Mouse (Mus musculus): Measurements from ENCODE around the gene Tlr9. TPM values are rescaled to one million over a fixed set of nuclear protein-coding genes. Genes with fewer than 3 reads are reported as not detected.

The Tlr9 gene
- 0.07 TPM in 1 of 2 replicates, not detected in the other for polyA plus RNA-seq (2015; fragmentation: Nextera tagmentation; extraction: Ambion mirVana)

- H3K9ac ChIP-seq = no peak within 1 kb of the TSS
- 27% methylated on average over 4 of the region's 4 CpGs for WGBS (ENCODE audit: insufficient replicate concordance)
- H3K27me3 ChIP-seq = peaks cover 50% of the 10 kb centered on the region
- DNase-seq = no peak
- H3K4me1 ChIP-seq (replicated peaks) = peaks cover 15% of the 10 kb centered on the region
- no peak for ATAC-seq (ENCODE audit: low read depth)
- no peaks in the 10 kb centered on the region for H3K36me3 ChIP-seq
- peak within 1 kb of the TSS; percentile 29; the same call in 1 of the 2 replicates for H3K27ac ChIP-seq
- no peak within 1 kb of the TSS for H3K4me2 ChIP-seq
- H3K9me3 ChIP-seq (replicated peaks) = no peaks in the 10 kb centered on the region
- H3K4me3 ChIP-seq (replicated peaks) = no peak within 1 kb of the TSS
These were observed at the start of gene Tlr9 for GRCm38 (mm10) chr9:106222261-106222851. Gene Tlr9 (plus strand): TSS chr9:106222598.

- WGBS (ENCODE audit: insufficient replicate concordance) = 42% methylated on average over 2 of the region's 2 CpGs
- H3K4me1 ChIP-seq (replicated peaks) = peaks cover 47% of the 10 kb centered on the region
- DNase-seq (no peak), ATAC-seq (ENCODE audit: low read depth) (no peak)
- H3K27me3 ChIP-seq = no peaks in the 10 kb centered on the region
- H3K4me3 ChIP-seq (replicated peaks) = peak overlapping the region; percentile 94
- H3K36me3 ChIP-seq = peaks cover 33% of the 10 kb centered on the region
- no peak overlapping the region for H3K27ac ChIP-seq
- peak overlapping the region; percentile 88 for H3K9ac ChIP-seq
- H3K4me2 ChIP-seq = peak overlapping the region; percentile 92
- no peaks in the 10 kb centered on the region for H3K9me3 ChIP-seq (replicated peaks)
These were observed 49.0 kb upstream of the Tlr9 start for GRCm38 (mm10) chr9:106173363-106173762.

- Histone ChIP-seq H3K9ac (no peak overlapping the region), H3K27ac (no peak overlapping the region), H3K4me3 (replicated peaks) (no peak overlapping the region), H3K27me3 (no peaks in the 10 kb centered on the region), H3K9me3 (replicated peaks) (no peaks in the 10 kb centered on the region), H3K36me3 (peaks cover 56% of the 10 kb centered on the region), H3K4me1 (replicated peaks) (peaks cover 38% of the 10 kb centered on the region), H3K4me2 (no peak overlapping the region)
- WGBS (ENCODE audit: insufficient replicate concordance) = 48% methylated on average over 3 of the region's 3 CpGs
- ATAC-seq (ENCODE audit: low read depth) (no peak), DNase-seq (no peak)
These were observed 46.7 kb upstream of the Tlr9 start for GRCm38 (mm10) chr9:106175552-106176200.

GRCm38 (mm10) chr9:106176769-106177168 is 45.6 kb upstream of the Tlr9 start:
- no peaks in the 10 kb centered on the region for H3K9me3 ChIP-seq (replicated peaks)
- DNase-seq = no peak
- H3K9ac ChIP-seq = no peak overlapping the region
- 86% methylated on average over 5 of the region's 5 CpGs for WGBS (ENCODE audit: insufficient replicate concordance)
- no peak overlapping the region for H3K4me3 ChIP-seq (replicated peaks)
- peaks cover 38% of the 10 kb centered on the region for H3K4me1 ChIP-seq (replicated peaks)
- H3K27ac ChIP-seq = no peak overlapping the region
- no peak overlapping the region for H3K4me2 ChIP-seq
- no peaks in the 10 kb centered on the region for H3K27me3 ChIP-seq
- ATAC-seq (ENCODE audit: low read depth) = no peak
- peaks cover 67% of the 10 kb centered on the region for H3K36me3 ChIP-seq

- 87% methylated on average over 6 of the region's 6 CpGs for WGBS (ENCODE audit: insufficient replicate concordance)
- no peak overlapping the region for H3K27ac ChIP-seq
- ATAC-seq (ENCODE audit: low read depth) (no peak), DNase-seq (no peak)
- H3K4me3 ChIP-seq (replicated peaks) = no peak overlapping the region
- no peaks in the 10 kb centered on the region for H3K9me3 ChIP-seq (replicated peaks)
- peaks cover 30% of the 10 kb centered on the region for H3K4me1 ChIP-seq (replicated peaks)
- H3K27me3 ChIP-seq = no peaks in the 10 kb centered on the region
- peaks cover 77% of the 10 kb centered on the region for H3K36me3 ChIP-seq
- no peak overlapping the region for H3K9ac ChIP-seq
- no peak overlapping the region for H3K4me2 ChIP-seq
These were observed 44.6 kb upstream of the Tlr9 start for GRCm38 (mm10) chr9:106177799-106178198.

- DNase-seq (no peak), ATAC-seq (ENCODE audit: low read depth) (no peak)
- 80% methylated on average over 2 of the region's 2 CpGs for WGBS (ENCODE audit: insufficient replicate concordance)
- peaks cover 88% of the 10 kb centered on the region for H3K36me3 ChIP-seq
- no peaks in the 10 kb centered on the region for H3K9me3 ChIP-seq (replicated peaks)
- H3K27ac ChIP-seq = no peak overlapping the region
- no peak overlapping the region for H3K4me2 ChIP-seq
- H3K4me1 ChIP-seq (replicated peaks) = peaks cover 14% of the 10 kb centered on the region
- no peak overlapping the region for H3K9ac ChIP-seq
- H3K27me3 ChIP-seq = no peaks in the 10 kb centered on the region
- H3K4me3 ChIP-seq (replicated peaks) = no peak overlapping the region
These were observed 42.9 kb upstream of the Tlr9 start for GRCm38 (mm10) chr9:106179454-106179853.

GRCm38 (mm10) chr9:106179964-106180363 is 42.4 kb upstream of the Tlr9 start:
- no peak overlapping the region for H3K27ac ChIP-seq
- H3K36me3 ChIP-seq = peaks cover 93% of the 10 kb centered on the region
- no peak overlapping the region for H3K4me3 ChIP-seq (replicated peaks)
- no peak for ATAC-seq (ENCODE audit: low read depth)
- WGBS (ENCODE audit: insufficient replicate concordance) = 77% methylated on average over 3 of the region's 3 CpGs
- H3K27me3 ChIP-seq = no peaks in the 10 kb centered on the region
- DNase-seq = no peak
- no peak overlapping the region for H3K4me2 ChIP-seq
- H3K9ac ChIP-seq = no peak overlapping the region
- no peaks in the 10 kb centered on the region for H3K9me3 ChIP-seq (replicated peaks)
- peaks cover 9% of the 10 kb centered on the region for H3K4me1 ChIP-seq (replicated peaks)

- Histone ChIP-seq H3K27me3 (no peaks in the 10 kb centered on the region), H3K9me3 (replicated peaks) (no peaks in the 10 kb centered on the region), H3K9ac (no peak overlapping the region), H3K4me2 (no peak overlapping the region), H3K4me1 (replicated peaks) (no peaks in the 10 kb centered on the region), H3K4me3 (replicated peaks) (no peak overlapping the region), H3K27ac (no peak overlapping the region), H3K36me3 (peaks cover 99% of the 10 kb centered on the region)
- DNase-seq (no peak), ATAC-seq (ENCODE audit: low read depth) (no peak)
- WGBS (ENCODE audit: insufficient replicate concordance) = 88% methylated on average over 4 of the region's 4 CpGs
These were observed 40.3 kb upstream of the Tlr9 start for GRCm38 (mm10) chr9:106182146-106182545.

- DNase-seq = no peak
- no peaks in the 10 kb centered on the region for H3K4me1 ChIP-seq (replicated peaks)
- no peak overlapping the region for H3K4me3 ChIP-seq (replicated peaks)
- H3K27me3 ChIP-seq = no peaks in the 10 kb centered on the region
- no peaks in the 10 kb centered on the region for H3K9me3 ChIP-seq (replicated peaks)
- peaks cover 99% of the 10 kb centered on the region for H3K36me3 ChIP-seq
- 89% methylated on average over 5 of the region's 5 CpGs for WGBS (ENCODE audit: insufficient replicate concordance)
- no peak overlapping the region for H3K4me2 ChIP-seq
- H3K9ac ChIP-seq = no peak overlapping the region
- H3K27ac ChIP-seq = no peak overlapping the region
- no peak for ATAC-seq (ENCODE audit: low read depth)
These were observed 38.4 kb upstream of the Tlr9 start for GRCm38 (mm10) chr9:106183996-106184395.

GRCm38 (mm10) chr9:106191355-106191754 is 31.0 kb upstream of the Tlr9 start:
- no peaks in the 10 kb centered on the region for H3K27me3 ChIP-seq
- H3K4me3 ChIP-seq (replicated peaks) = no peak overlapping the region
- H3K9me3 ChIP-seq (replicated peaks) = no peaks in the 10 kb centered on the region
- H3K9ac ChIP-seq = no peak overlapping the region
- H3K36me3 ChIP-seq = peaks cover 87% of the 10 kb centered on the region
- no peaks in the 10 kb centered on the region; the same call in 1 of the 2 replicates for H3K4me1 ChIP-seq (replicated peaks)
- ATAC-seq (ENCODE audit: low read depth) (no peak), DNase-seq (no peak)
- no peak overlapping the region for H3K4me2 ChIP-seq
- 80% methylated on average over 1 of the region's 1 CpGs for WGBS (ENCODE audit: insufficient replicate concordance)
- no peak overlapping the region for H3K27ac ChIP-seq

- Histone ChIP-seq H3K9me3 (replicated peaks) (no peaks in the 10 kb centered on the region), H3K9ac (no peak overlapping the region), H3K4me1 (replicated peaks) (no peaks in the 10 kb centered on the region; the same call in 1 of the 2 replicates), H3K36me3 (peaks cover 81% of the 10 kb centered on the region), H3K27me3 (no peaks in the 10 kb centered on the region), H3K27ac (no peak overlapping the region; the same call in 1 of the 2 replicates), H3K4me3 (replicated peaks) (no peak overlapping the region), H3K4me2 (no peak overlapping the region)
- WGBS (ENCODE audit: insufficient replicate concordance) = 83% methylated on average over 8 of the region's 8 CpGs
- DNase-seq (no peak), ATAC-seq (ENCODE audit: low read depth) (no peak)
These were observed 30.4 kb upstream of the Tlr9 start for GRCm38 (mm10) chr9:106192024-106192423.

GRCm38 (mm10) chr9:106192998-106193397 is 29.4 kb upstream of the Tlr9 start:
- WGBS (ENCODE audit: insufficient replicate concordance) = 47% methylated on average over 1 of the region's 1 CpGs
- Histone ChIP-seq H3K36me3 (peaks cover 72% of the 10 kb centered on the region), H3K27ac (no peak overlapping the region)

More at GRCm38 (mm10) chr9:106192998-106193397, 29.4 kb upstream of the Tlr9 start:
- H3K27me3 ChIP-seq = 0 out of 2 replicates have a peak, but pooled peaks cover 2% of the 10 kb centered on the region
- H3K9ac ChIP-seq = no peak overlapping the region
- no peak for ATAC-seq (ENCODE audit: low read depth)
- no peaks in the 10 kb centered on the region for H3K9me3 ChIP-seq (replicated peaks)
- no peak for DNase-seq
- H3K4me3 ChIP-seq (replicated peaks) = no peak overlapping the region
- H3K4me2 ChIP-seq = no peak overlapping the region
- H3K4me1 ChIP-seq (replicated peaks) = peaks cover 4% of the 10 kb centered on the region
